Mouse (Mus musculus) heart, adult 18-20 months (tissue): Measurements from ENCODE around the gene Gast. TPM values are rescaled to one million over a fixed set of nuclear protein-coding genes. Genes with fewer than 3 reads are reported as not detected.
A peak's percentile ranks its signal among the peaks of the same experiment; 100 is the strongest.

ENCODE experiments used
- DNase-seq, 2 experiments: peaks; one replicate each; pipeline ENCODE4 v3.0.0; 2021 to 2022; ENCODE audit warnings: mixed read lengths in 1 of 2
- total RNA-seq, 2 experiments: library from RNA; stranded (reverse); gene quantifications; 2 replicates each; pipeline ENCODE4 v1.2.3; 2021

Gene Gast
- total RNA-seq, 2 experiments from 2014 or later: not detected

DNA sequence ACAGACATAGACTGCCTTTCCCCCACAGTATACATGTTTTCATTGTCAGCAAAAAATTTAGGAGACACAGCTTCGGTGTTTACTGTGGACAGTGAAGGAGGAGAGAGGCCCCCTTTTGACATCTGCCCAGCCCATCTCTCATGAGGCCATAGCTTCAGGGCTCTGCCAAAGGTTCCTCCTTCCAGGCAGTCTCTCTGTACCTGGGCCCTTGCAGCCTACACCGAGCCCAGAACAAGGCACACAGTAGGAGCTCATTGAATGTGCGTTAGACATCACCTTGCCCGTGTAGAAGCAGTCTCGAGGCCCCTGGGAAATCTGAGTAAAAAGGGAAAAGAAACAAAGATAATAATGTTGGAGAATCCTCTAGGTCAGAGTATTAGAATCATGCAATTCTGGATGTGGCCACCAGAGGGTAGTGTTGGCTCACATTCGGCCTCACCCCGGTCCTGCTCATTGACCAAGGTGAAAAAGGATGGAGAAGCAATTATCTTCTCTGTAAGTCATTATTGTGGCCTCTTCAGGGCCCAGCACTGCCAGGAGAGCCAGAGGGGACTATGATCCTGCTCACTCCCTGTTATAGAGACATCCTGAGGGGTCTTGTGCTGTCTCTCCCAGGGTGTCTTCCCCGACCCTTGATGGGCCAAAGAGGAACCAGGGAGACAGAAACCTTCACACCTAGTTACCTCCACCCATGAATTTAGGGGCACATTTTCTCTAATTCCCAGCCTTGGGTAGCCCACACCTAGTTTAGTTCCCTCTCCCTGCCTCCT, 28.2 kb downstream of the Gast start:
- DNase-seq: peak; percentile 74 to 90

- DNase-seq: peak; percentile 70 to 85
These were observed 28.9 kb downstream of the Gast start for GRCm38 (mm10) chr11:100362979-100363562.

DNA sequence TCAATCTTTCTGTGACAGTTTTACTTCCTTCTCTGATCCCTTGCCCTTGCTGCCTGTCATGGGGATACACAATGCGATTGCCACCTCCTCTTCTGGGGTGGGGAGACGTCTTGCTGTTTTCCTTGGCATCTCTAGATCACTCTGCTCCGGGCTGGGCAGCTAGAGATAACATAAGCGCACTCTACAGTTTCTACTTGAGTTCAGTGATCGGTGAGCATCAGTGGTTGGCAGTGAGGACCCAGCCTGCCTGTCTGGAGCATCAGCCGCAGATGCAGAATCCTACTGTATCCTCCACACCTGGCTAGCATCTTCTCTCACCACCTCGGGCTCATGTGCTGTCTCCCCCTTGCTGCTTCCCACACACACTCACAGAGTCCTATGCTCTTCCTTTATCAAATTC, 34.9 kb downstream of the Gast start:
- no peak for DNase-seq

DNA sequence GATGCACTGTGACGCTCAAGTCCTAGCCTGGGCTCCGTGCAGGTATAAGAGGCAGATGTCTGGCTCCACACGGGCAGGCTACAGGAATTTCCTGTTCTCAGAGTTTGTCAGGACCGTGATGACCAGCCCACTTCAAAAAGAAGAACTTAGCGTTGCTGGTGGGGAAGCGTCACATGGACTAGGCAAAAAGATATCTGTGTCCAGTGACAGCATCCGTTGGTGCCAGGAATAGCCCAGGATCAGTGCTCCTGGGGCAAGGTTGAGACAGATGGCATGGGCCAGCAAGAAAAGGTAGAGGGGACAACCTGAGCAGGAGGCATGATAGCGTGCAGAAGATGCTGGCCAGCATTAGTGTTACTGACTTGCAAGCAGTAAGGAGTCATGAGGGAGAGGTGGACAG, 35.6 kb downstream of the Gast start:
- DNase-seq: peak in 1 of 2 experiments; percentile 31

DNA sequence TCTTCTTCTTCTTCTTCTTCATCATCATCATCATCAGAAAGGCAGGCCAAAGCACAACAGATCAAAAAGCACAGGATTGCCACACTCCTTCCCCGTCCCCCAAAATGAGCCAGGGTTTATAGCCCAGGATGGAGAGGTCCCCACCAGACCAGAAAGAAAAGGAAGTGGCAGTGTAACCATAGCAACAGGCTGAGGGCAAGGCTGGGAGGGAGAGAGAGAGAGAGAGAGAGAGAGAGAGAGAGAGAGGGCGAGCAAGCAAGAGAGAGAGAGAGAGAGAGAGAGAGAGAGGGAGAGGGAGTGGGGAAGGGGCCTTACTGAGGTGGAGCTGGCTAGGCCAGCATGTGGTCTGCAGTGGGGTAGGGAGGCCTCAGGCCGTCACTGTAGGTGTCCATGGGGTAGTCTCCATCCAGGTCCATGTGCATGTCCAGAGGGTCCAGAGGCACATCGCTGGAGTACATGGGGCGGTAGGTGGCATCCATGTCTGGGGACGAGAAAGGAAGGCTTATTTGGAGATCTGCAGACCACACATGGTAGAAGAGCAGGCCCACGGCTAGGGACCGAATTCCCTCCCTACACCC, 37.9 kb downstream of the Gast start:
- DNase-seq: no peak

GRCm38 (mm10) chr11:100375127-100375526, 40.9 kb downstream of the Gast start:
- no peak for DNase-seq

DNA sequence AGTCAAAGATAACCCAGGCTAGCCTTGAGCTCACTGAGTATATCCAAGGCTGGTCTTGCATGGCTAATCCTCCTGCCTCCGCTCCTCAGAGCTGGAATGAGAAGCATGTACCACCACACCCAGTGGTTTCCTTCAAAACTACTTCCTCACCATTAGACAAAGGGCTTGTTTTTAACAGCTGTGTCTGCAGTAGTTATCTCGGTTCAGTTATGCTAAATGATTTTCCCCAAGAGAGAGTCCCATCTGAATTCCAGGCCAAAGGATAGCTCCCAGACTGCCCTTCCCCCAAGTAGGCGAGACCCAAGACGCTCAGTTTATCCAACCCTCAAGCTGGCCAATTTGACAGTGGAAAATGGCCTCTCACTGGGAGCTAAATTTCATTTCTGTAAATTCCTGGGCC, 41.8 kb downstream of the Gast start:
- peak in 1 of 2 experiments; percentile 67 for DNase-seq

- no peak for DNase-seq
These were observed 42.7 kb downstream of the Gast start for GRCm38 (mm10) chr11:100376746-100377389.

DNA sequence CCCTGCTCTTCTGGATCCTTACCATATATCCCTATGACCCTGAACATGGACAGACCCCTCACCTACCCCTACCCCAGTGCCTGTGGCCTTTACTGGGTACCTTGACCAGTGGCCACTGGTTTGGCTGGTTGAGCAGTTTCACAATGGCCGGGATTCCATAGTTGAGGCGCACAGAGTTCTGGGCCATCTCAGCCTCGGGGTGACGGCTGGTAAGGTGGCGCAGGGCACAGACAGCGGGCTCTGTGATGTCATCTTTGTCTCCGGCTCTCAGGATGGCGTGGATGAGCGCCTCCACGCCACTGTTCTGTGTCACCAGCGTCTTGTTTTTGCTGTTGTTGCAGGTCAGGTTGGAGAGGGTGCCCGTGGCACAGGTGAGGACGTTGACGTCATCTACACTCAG, 43.8 kb downstream of the Gast start:
- no peak for DNase-seq

DNA sequence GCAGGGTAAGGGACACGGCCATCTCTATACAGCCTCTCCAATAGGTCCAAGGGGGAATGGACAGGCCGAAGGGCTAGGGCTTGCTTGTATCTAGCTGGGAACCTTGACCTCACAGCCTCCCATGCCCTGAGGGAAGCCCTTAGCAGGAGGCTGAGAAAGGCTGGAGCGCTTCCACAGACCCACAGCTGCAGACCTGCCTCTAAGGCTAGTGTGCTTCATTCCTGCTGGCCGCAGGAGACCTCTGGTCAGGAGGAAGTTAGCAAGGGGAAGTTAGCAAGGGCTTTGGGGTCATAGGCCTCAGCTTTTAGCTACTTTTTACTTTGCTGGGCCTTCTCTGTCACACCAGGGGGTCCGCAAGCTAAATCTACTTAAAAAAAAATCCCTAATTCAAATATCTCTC, 44.2 kb downstream of the Gast start:
- DNase-seq: no peak

GRCm38 (mm10) chr11:100379311-100379710, 45.1 kb downstream of the Gast start:
- no peak for DNase-seq

DNA sequence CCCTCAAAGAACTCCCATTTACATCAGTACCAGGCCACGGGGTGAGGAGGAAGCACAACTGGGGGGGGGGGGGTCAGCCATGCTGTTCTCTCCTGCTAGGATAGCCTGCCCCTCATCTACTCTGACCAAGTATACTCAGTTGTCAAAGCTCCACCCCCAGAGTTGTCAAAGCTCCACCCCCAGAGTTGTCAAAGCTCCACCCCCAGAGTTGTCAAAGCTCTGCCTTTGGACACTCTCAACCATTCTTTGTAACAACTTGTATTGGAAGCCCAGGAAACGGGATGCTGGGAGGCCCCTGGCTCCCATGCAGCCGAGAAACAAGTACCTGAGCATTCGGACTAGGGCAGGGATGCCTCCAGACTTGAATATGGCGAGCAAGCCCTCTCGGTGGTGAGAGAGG, 48.5 kb downstream of the Gast start:
- DNase-seq: no peak

- DNase-seq: no peak
These were observed 50.8 kb downstream of the Gast start for GRCm38 (mm10) chr11:100385016-100385415.

DNA sequence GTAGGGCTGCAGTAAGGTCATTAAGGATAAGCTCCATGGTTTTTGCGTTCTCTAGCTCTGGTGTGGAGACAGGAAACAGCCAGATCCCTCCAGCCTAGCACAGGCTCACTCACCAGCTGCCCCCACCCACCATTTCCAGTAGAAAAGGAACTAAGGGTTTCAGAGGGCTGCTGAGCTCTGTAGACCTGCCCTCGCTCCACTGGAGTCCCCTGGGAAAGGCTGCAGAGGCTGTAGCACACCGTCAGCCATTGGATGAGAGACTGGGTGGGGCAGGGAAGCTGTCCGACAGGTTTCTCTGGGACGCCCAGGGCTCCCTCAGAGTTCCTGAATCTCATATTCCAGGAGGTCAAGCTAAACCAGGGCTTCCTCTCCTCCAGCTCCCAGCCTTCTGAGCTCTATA, 52.4 kb downstream of the Gast start:
- peak; percentile 50 to 59 for DNase-seq

Other genes starting within 250 kb of the Gast start
- gene Krt32, start 246.2 kb upstream of the Gast start, total RNA-seq: not detected
- gene Krt35, start 238.2 kb upstream of the Gast start, total RNA-seq: not detected
- gene Krt36, start 228.8 kb upstream of the Gast start, total RNA-seq: not detected
- not detected for gene Krt13, start 212.8 kb upstream of the Gast start, total RNA-seq
- gene Krt15, start 198.5 kb upstream of the Gast start, total RNA-seq: 1 to 10 TPM in 1 of 2 experiments, not detected in 1; 1.4 TPM
- 1 to 10 TPM; 4.0 to 9.1 TPM for gene Krt19, start 185.7 kb upstream of the Gast start, total RNA-seq
- not detected for gene Krt9, start 141.2 kb upstream of the Gast start, total RNA-seq
- not detected for gene Krt14, start 126.9 kb upstream of the Gast start, total RNA-seq
- gene Krt16, start 85.5 kb upstream of the Gast start, total RNA-seq: not detected
- gene Krt17, start 73.4 kb upstream of the Gast start, total RNA-seq: under 1 TPM in 1 of 2 experiments, not detected in 1; 0.31 TPM
- gene Krt42, start 64.5 kb upstream of the Gast start, total RNA-seq: not detected
- gene Eif1, start 14.5 kb upstream of the Gast start, total RNA-seq: 1,000 to 10,000 TPM; 1,847 to 1,982 TPM
- gene Hap1, start 21.7 kb downstream of the Gast start, total RNA-seq: 1 to 10 TPM; 1.8 to 1.9 TPM
- gene Jup, start 63.4 kb downstream of the Gast start, total RNA-seq: 100 to 1,000 TPM; 208 to 239 TPM
- 10 to 100 TPM; 13.2 to 15.2 TPM for gene P3h4, start 80.4 kb downstream of the Gast start, total RNA-seq
- 1 to 10 TPM; 7.2 to 7.4 TPM for gene Fkbp10, start 81.3 kb downstream of the Gast start, total RNA-seq
- 10 to 100 TPM; 17.9 to 24.7 TPM for gene Nt5c3b, start 107.4 kb downstream of the Gast start, total RNA-seq
- under 1 TPM; 0.60 to 0.95 TPM for gene Klhl10, start 107.5 kb downstream of the Gast start, total RNA-seq
- gene Klhl11, start 138.3 kb downstream of the Gast start, total RNA-seq: 1 to 10 TPM; 7.2 to 7.7 TPM
- gene Acly, start 193.6 kb downstream of the Gast start, total RNA-seq: 10 to 100 TPM; 35.6 to 80.9 TPM
- gene Ttc25, start 211.2 kb downstream of the Gast start, total RNA-seq: under 1 TPM; 0.17 to 0.46 TPM
- gene Cnp, start 240.5 kb downstream of the Gast start, total RNA-seq: 1 to 10 TPM; 6.1 to 7.7 TPM